Mouse (Mus musculus) heart, embryonic 14.5 days (tissue): ENCODE data around the gene Ccdc28b. TPM values are rescaled to one million over a fixed set of nuclear protein-coding genes. Genes with fewer than 3 reads are reported as not detected.

Experiments used
- ATAC-seq: fragments of 200-750 bp; cut with Nextera tagmentation; 2 replicates; pipeline ENCODE4 v1.8.0; 2017; ENCODE audit warnings: low read depth, moderate TSS enrichment; ENCODE audit not compliant: insufficient number of reproducible peaks, insufficient read depth, low FRiP score
- H3K27ac ChIP-seq, 2 experiments: fragments of 200-500 bp in 1 of 2; fragments of 300-500 bp in 1 of 2; sonication (generic) in 1 of 2; replicated peaks in 1 of 2; 2 replicates each; pipeline ENCODE4 v1.5.1; 2012 to 2014; ENCODE audit warnings: low read depth in 2 of 2, low read length in 2 of 2, control low read depth in 1 of 2, mild to moderate bottlenecking in 1 of 2, mixed read lengths in 1 of 2; ENCODE audit not compliant: control insufficient read depth in 1 of 2, insufficient read depth in 1 of 2
- H3K27me3 ChIP-seq: fragments of 300-500 bp; sonication (generic); 2 replicates; pipeline ENCODE4 v1.6.1; 2014; ENCODE audit warnings: mild to moderate bottlenecking, low read length, control low read depth; ENCODE audit not compliant: control insufficient read depth, insufficient read depth
- H3K36me3 ChIP-seq: fragments of 300-500 bp; sonication (generic); 2 replicates; pipeline ENCODE4 v1.6.1; 2014; ENCODE audit warnings: mild to moderate bottlenecking, control low read depth, low read length, mixed read lengths; ENCODE audit not compliant: control insufficient read depth, insufficient read depth
- H3K4me1 ChIP-seq, 2 experiments: fragments of 200-500 bp in 1 of 2; fragments of 300-500 bp in 1 of 2; sonication (generic) in 1 of 2; 2 replicates each; pipeline ENCODE4 v1.6.1; 2012 to 2014; ENCODE audit warnings: low read length in 2 of 2, control low read depth in 1 of 2, mixed read lengths in 1 of 2; ENCODE audit not compliant: control insufficient read depth in 2 of 2, insufficient read depth in 2 of 2
- H3K4me2 ChIP-seq: fragments of 300-500 bp; sonication (generic); 2 replicates; pipeline ENCODE4 v1.6.1; 2014; ENCODE audit warnings: mild to moderate bottlenecking, low read length
- H3K4me3 ChIP-seq, 2 experiments: fragments of 200-500 bp in 1 of 2; fragments of 300-500 bp in 1 of 2; sonication (generic) in 1 of 2; 2 replicates each; pipeline ENCODE4 v1.5.1; 2012 to 2014; ENCODE audit warnings: low read length in 2 of 2, mild to moderate bottlenecking in 2 of 2, control low read depth in 1 of 2, low read depth in 1 of 2, moderate library complexity in 1 of 2; ENCODE audit not compliant: control insufficient read depth in 1 of 2, insufficient read depth in 1 of 2
- H3K9ac ChIP-seq: fragments of 300-500 bp; sonication (generic); 2 replicates; pipeline ENCODE4 v1.6.1; 2014; ENCODE audit warnings: mild to moderate bottlenecking, low read length
- H3K9me3 ChIP-seq: fragments of 300-500 bp; sonication (generic); 2 replicates; pipeline ENCODE4 v1.6.1; 2016; ENCODE audit warnings: low read length, control low read depth; ENCODE audit not compliant: control insufficient read depth
- WGBS: fragments of 180-500 bp; shearing (Covaris S2); extraction: QIAGEN DNeasy Blood & Tissue Kit; methylation state at CpG from one replicate; pipeline ENCODE4 v1.1.7; 2014; 5-methylcytosine and 5-hydroxymethylcytosine counted together
- polyA plus RNA-seq: library from polyadenylated mRNA; unstranded; fragments of >200 nt; fragmentation: Nextera tagmentation; extraction: Ambion mirVana; gene quantifications from 2 replicates; pipeline ENCODE4 v1.2.1, GENCODE M21; 2014

The Ccdc28b gene
- polyA plus RNA-seq, 1 experiment from 2014 or later = 53.3 TPM

DNA sequence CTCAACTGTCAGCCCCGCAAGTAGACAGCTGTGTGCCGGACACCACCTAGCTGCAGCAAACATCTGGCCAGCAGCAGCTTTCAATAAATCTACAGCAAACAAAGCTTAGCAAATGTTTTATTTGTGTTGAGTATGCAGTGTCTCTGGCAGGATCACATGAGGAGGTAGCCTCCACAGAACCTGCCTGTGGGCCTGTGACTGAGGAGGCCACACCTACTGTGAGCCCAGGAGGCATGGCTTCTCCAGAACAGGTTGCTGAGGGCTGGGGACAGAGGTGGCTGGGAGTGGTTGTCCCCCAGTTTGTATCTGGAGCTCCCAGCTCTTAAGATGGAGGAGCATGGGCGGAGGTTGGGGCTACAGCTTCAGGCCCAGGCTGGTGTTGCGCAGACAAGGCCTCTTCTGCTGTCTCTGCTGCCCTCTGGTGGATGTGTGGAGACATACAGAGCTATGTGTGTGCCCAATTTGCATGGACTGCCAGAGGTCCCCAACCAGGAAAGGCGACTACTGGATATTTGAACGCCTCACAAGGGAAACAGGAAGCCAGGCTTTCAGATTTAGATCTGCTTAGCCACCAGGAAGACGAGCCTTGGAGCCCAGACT, 15.2 kb downstream of the Ccdc28b start:
- Histone ChIP-seq H3K9me3 (no peaks in the 10 kb centered on the region), H3K4me3 (no peak overlapping the region), H3K4me2 (no peak overlapping the region), H3K36me3 (peaks cover 50% of the 10 kb centered on the region), H3K4me1 (peaks cover 2% of the 10 kb centered on the region in 2 experiments; a peak in 1 of 4 replicates), H3K9ac (no peak overlapping the region), H3K27me3 (no peaks in the 10 kb centered on the region), H3K27ac (no peak overlapping the region)
- peak; percentile 31; the same call in 1 of the 2 replicates for ATAC-seq
- WGBS = 35% methylated on average over 7 of the region's 7 CpGs

DNA sequence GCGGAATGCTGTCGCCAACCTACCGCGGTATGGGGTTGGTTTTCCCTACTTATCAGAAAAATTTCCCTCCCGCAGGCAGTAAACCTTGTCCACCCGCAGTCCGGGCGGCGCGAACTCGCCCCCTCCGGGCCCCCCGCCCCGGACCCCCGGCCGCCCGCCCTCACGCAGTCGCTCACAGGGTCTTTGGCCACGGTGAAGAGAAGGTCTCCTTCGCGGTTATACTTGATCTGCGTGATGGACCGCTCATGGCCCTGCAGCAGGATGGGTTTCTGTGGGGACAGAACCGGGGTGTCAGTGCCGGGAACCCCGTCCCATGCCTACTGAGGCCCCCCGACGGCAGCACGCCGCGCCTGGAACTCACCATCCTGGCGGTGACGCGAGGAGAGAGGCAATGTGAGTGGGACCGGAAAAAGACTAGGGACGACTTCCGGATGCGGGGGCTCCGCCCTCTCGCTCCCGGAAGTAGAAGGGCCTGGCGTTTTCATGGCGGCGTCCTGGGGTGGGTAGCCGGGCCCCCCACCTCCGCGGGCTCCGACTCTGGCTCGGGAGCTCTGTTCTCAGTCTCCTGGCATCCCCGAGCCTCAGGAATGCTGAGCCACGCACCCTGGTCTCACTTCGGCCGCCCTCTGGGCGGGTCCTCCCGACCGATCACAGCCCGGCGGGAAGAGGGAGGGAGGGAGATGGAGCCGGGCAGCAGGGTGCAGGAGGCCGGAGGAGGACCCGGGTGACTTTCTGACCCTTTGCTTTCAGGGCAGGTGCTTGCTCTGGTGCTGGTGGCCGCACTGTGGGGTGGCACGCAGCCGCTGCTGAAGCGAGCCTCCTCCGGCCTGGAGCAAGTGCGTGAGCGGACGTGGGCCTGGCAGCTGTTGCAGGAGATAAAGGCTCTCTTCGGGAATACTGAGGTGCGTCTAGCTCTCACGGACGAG, 23.3 kb downstream of the Ccdc28b start, which contains the start of the genes Eif3i and Tmem234:
Gene Eif3i, minus strand, starts transcription at position 416 of the 926 bp plus-strand sequence.
Gene Tmem234, plus strand, starts transcription at position 436 of the 926 bp plus-strand sequence.
- peak within 1 kb of the TSS; percentile 90 to 96 for H3K4me3 ChIP-seq
- peak within 1 kb of the TSS; percentile 65 to 76 for H3K27ac ChIP-seq
- peaks cover 4 to 20% of the 10 kb centered on the region in 2 experiments for H3K4me1 ChIP-seq
- no peaks in the 10 kb centered on the region for H3K9me3 ChIP-seq
- H3K36me3 ChIP-seq = peaks cover 66% of the 10 kb centered on the region
- peak within 1 kb of the TSS; percentile 79 for H3K4me2 ChIP-seq
- peak within 1 kb of the TSS; percentile 95 for H3K9ac ChIP-seq
- WGBS = under 1% methylated on average over 72 of the region's 74 CpGs
- no peaks in the 10 kb centered on the region for H3K27me3 ChIP-seq
- ATAC-seq = peak; percentile 76

DNA sequence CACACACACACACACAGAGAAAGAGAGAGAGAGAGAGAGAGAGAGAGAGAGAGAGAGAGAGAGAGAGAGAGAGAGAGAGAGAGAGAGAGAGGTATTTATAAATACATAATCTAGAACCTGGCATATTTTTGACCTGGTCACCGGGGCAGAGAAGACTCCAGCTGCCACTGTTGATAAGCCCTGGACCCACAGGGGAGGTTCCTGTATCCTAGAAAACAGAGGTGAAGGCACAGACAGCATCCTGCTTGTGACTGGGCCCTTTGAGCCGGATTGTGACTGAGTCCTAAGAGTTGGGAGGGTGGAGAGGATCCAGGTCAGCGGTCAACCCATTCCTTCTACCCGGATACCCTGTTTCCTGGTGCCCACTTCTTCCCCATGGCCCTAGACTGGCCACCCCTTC, 34.9 kb downstream of the Ccdc28b start:
- H3K4me1 ChIP-seq = peaks cover 3 to 8% of the 10 kb centered on the region in 2 experiments
- WGBS = 57% methylated on average over 4 of the region's 4 CpGs
- H3K9me3 ChIP-seq = no peaks in the 10 kb centered on the region
- H3K4me2 ChIP-seq = no peak overlapping the region
- no peak for ATAC-seq
- no peak overlapping the region for H3K9ac ChIP-seq
- H3K36me3 ChIP-seq = peaks cover 34% of the 10 kb centered on the region
- H3K4me3 ChIP-seq = no peak overlapping the region
- H3K27ac ChIP-seq = no peak overlapping the region
- no peaks in the 10 kb centered on the region for H3K27me3 ChIP-seq

DNA sequence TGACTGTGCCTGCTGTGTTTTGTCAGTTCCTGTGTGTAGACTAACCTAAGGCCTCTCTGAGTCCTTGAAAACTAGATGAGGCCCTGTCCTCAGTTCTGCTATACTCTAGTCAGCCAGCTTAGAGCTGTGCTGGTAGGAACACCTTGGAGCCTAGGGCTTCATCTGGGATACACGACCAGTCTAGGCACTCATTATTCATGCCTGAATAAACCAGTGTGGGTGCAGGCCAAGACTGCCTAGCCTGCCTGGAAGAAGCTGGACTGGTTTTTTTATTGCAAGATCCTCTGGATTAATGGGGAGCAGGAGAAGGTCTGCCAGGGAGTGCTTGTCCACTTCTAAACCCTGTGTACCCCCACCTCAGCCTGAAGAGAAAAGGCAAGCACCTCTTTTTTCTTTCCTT, 36.8 kb downstream of the Ccdc28b start:
- Histone ChIP-seq H3K27me3 (no peaks in the 10 kb centered on the region), H3K4me1 (peaks cover 3 to 8% of the 10 kb centered on the region in 2 experiments), H3K9ac (no peak overlapping the region), H3K27ac (no peak overlapping the region), H3K9me3 (no peaks in the 10 kb centered on the region), H3K36me3 (peaks cover 16% of the 10 kb centered on the region), H3K4me2 (no peak overlapping the region), H3K4me3 (no peak overlapping the region)
- ATAC-seq = no peak
- 58% methylated on average over 1 of the region's 1 CpGs for WGBS

DNA sequence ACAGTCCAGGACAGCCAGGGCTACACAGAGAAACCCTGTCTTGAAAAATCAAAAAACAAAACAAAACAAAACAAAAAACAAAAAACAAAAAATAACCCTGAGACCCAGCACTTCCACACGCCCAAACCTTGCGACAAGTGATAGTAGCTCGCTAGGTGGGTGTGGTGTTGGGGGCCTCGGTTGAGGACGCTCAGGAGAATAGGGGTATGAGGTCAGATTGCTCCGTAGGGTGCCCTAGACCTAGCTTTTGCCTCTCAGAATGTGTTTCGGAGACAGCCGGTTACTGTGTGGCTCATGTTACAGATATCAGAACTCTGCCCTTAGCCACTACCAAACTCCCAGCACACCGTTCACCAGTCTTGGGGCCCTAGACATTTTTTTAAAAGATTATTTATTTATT, 38.0 kb downstream of the Ccdc28b start:
- Histone ChIP-seq H3K36me3 (peaks cover 5% of the 10 kb centered on the region), H3K9ac (no peak overlapping the region), H3K27ac (no peak overlapping the region; a peak in 1 of 4 replicates), H3K4me3 (peak overlapping the region in 1 of 2 experiments; percentile 47; a peak in 1 of 4 replicates), H3K4me2 (peak overlapping the region; percentile 83), H3K27me3 (no peaks in the 10 kb centered on the region), H3K4me1 (peaks cover 3 to 8% of the 10 kb centered on the region in 2 experiments), H3K9me3 (no peaks in the 10 kb centered on the region)
- no peak for ATAC-seq
- WGBS = 74% methylated on average over 9 of the region's 9 CpGs

DNA sequence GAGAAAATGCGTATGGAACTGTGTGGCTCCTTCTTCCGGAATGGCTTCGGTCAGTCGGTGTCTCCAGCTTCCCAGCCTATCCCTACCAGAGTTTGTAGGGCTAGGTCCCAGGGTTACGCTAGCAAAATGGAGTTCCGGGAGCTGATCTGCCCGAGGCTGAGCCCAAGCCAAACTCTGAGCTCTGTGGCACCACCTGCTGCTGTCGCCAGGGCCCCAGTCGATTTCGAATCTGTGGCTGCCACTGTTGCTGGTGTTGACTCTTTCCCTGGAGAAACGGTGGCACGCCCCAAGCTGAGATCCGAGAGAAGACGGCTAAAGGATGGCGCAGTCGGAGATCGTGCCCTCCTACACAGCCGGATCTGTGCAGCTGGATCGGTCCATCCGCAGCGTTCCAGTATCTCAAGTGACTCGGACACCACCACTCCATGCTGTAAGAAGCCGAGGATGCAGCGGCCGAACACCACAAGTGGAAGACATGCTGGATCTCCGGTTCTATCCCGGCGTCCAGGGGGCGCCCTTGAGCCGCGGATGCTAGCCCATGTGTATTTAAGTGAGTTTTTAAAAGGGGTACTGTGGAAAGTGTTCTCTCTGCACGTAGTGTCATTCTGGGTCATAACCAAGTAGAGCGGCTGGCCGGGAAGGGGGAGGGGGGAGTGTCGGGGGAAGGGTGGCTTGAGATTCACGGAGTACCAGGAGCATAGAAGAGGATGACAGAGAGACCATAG, 38.7 kb downstream of the Ccdc28b start:
- ATAC-seq = peak; percentile 41
- Histone ChIP-seq H3K27ac (peak overlapping the region; percentile 20 to 69), H3K4me3 (peak overlapping the region; percentile 47 to 76), H3K4me2 (peak overlapping the region; percentile 83), H3K36me3 (no peaks in the 10 kb centered on the region), H3K9me3 (no peaks in the 10 kb centered on the region), H3K9ac (peak overlapping the region; percentile 69), H3K27me3 (no peaks in the 10 kb centered on the region), H3K4me1 (peaks cover 5 to 11% of the 10 kb centered on the region in 2 experiments)
- whole genome bisulfite sequencing = 1% methylated on average over 36 of the region's 36 CpGs

DNA sequence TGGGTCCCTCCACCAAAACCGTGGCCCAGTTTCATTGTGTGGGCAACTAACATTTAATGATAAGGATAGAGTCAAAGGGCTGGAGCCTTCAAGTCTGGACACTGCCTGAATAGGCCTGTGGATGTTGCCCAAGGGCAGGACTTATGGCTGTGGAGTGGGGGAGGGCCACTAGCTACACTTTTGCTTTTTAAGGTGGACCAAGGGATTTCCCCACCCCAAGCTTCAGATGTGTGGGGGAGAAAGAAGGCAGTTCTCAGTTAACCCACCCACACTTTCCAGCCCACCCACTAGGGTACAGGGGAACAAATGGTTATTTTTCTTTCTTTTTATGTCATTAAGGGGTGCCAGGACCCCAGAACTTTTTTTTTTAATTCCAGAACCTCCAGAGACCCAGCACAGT, 39.4 kb downstream of the Ccdc28b start:
- H3K27ac ChIP-seq = peak overlapping the region; percentile 20 to 69
- 68% methylated on average over 1 of the region's 1 CpGs for WGBS
- peaks cover 5 to 11% of the 10 kb centered on the region in 2 experiments for H3K4me1 ChIP-seq

More for the DNA sequence above, 39.4 kb downstream of the Ccdc28b start:
- Histone ChIP-seq H3K4me2 (peak overlapping the region; percentile 83), H3K4me3 (peak overlapping the region in 1 of 2 experiments; percentile 47; a peak in 2 of 4 replicates), H3K9me3 (no peaks in the 10 kb centered on the region), H3K9ac (peak overlapping the region; percentile 69), H3K27me3 (no peaks in the 10 kb centered on the region), H3K36me3 (no peaks in the 10 kb centered on the region)
- ATAC-seq = no peak
